Mouse (Mus musculus) midbrain, embryonic 14.5 days (tissue): ENCODE measurements around the gene Ranbp17. TPM values are rescaled to one million over a fixed set of nuclear protein-coding genes. Genes with fewer than 3 reads are reported as not detected.

Source experiments
- ATAC-seq: fragments of 200-750 bp; cut with Nextera tagmentation; 2 replicates; pipeline ENCODE4 v1.8.0; 2017; ENCODE audit warnings: moderate number of reproducible peaks, moderate library complexity; ENCODE audit not compliant: low FRiP score, low TSS enrichment
- DNase-seq: peaks from one replicate; pipeline ENCODE4 v3.0.0-alpha.2; 2015
- H3K27ac ChIP-seq: fragments of 300-500 bp; sonication (generic); replicated peaks from 2 replicates; pipeline ENCODE4 v1.5.1; 2014; ENCODE audit warnings: mild to moderate bottlenecking, low read depth, low read length, moderate library complexity
- H3K27me3 ChIP-seq: fragments of 300-500 bp; sonication (generic); 2 replicates; pipeline ENCODE4 v1.6.1; 2014; ENCODE audit warnings: low read length, control low read depth, mixed read lengths; ENCODE audit not compliant: control insufficient read depth, insufficient read depth
- H3K36me3 ChIP-seq: fragments of 300-500 bp; sonication (generic); 2 replicates; pipeline ENCODE4 v1.6.1; 2014; ENCODE audit warnings: low read length, control low read depth; ENCODE audit not compliant: control insufficient read depth, insufficient read depth
- H3K4me1 ChIP-seq: fragments of 300-500 bp; sonication (generic); 2 replicates; pipeline ENCODE4 v1.6.1; 2014; ENCODE audit warnings: mild to moderate bottlenecking, antibody characterized with exemption, low read length, control low read depth; ENCODE audit not compliant: control insufficient read depth, insufficient read depth
- H3K4me2 ChIP-seq: fragments of 300-500 bp; sonication (generic); 2 replicates; pipeline ENCODE4 v1.6.1; 2014; ENCODE audit warnings: mild to moderate bottlenecking, low read length, moderate library complexity
- H3K4me3 ChIP-seq: fragments of 300-500 bp; sonication (generic); replicated peaks from 2 replicates; pipeline ENCODE4 v1.5.1; 2014; ENCODE audit warnings: low read depth, low read length
- H3K9ac ChIP-seq: fragments of 300-500 bp; sonication (generic); replicated peaks from 2 replicates; pipeline ENCODE4 v1.6.1; 2014; ENCODE audit warnings: mild to moderate bottlenecking, low read length, moderate library complexity
- H3K9me3 ChIP-seq: fragments of 300-500 bp; sonication (generic); 2 replicates; pipeline ENCODE4 v1.6.1; 2016; ENCODE audit warnings: low read length, control low read depth, mixed read lengths; ENCODE audit not compliant: control insufficient read depth
- WGBS: fragments of 180-500 bp; shearing (Covaris S2); extraction: QIAGEN DNeasy Blood & Tissue Kit; methylation state at CpG from one replicate; pipeline ENCODE4 v1.1.7; 2014; 5-methylcytosine and 5-hydroxymethylcytosine counted together
- polyA plus RNA-seq: library from polyadenylated mRNA; unstranded; fragments of >200 nt; fragmentation: Nextera tagmentation; extraction: Ambion mirVana; gene quantifications from 2 replicates; pipeline ENCODE4 v1.2.1, GENCODE M21; 2014

Gene Ranbp17
- polyA plus RNA-seq, 1 experiment from 2014 or later: 10.0 TPM

GRCm38 (mm10) chr11:33274816-33275215 lies 238.7 kb downstream of the Ranbp17 start:
- no peak overlapping the region for H3K27ac ChIP-seq
- H3K9ac ChIP-seq: no peak overlapping the region
- no peak for DNase-seq
- no peak for ATAC-seq
- no peaks in the 10 kb centered on the region for H3K36me3 ChIP-seq
- no peaks in the 10 kb centered on the region for H3K27me3 ChIP-seq
- no peak overlapping the region for H3K4me3 ChIP-seq
- no peaks in the 10 kb centered on the region for H3K4me1 ChIP-seq
- no peak overlapping the region for H3K4me2 ChIP-seq
- WGBS: 92% methylated on average over 3 of the region's 3 CpGs
- H3K9me3 ChIP-seq: no peaks in the 10 kb centered on the region

DNA sequence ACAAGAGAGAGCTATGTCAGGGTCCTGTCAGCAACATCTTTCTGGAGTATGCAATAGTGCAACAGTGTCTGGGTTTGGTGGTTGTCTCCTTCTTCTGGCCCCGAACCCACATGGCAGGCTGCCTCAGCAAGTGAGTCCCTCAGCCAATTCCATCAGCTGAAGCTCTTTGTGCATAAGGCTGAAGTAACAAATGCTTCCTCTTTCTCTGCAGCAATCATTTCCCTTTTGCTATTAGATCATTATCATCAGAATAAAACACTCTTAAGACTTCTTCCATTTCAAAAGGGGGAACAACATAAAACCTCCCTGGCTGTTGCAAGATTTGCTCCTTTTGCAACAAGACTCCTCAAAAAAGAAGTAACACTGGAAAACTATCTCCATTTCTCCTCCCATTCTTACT lies 239.3 kb downstream of the Ranbp17 start:
- Histone ChIP-seq H3K4me2 (no peak overlapping the region), H3K27ac (no peak overlapping the region), H3K27me3 (no peaks in the 10 kb centered on the region), H3K9ac (no peak overlapping the region), H3K4me3 (no peak overlapping the region), H3K9me3 (no peaks in the 10 kb centered on the region), H3K36me3 (no peaks in the 10 kb centered on the region), H3K4me1 (no peaks in the 10 kb centered on the region)
- ATAC-seq (no peak), DNase-seq (no peak)
- 91% methylated on average over 1 of the region's 1 CpGs for WGBS

DNA sequence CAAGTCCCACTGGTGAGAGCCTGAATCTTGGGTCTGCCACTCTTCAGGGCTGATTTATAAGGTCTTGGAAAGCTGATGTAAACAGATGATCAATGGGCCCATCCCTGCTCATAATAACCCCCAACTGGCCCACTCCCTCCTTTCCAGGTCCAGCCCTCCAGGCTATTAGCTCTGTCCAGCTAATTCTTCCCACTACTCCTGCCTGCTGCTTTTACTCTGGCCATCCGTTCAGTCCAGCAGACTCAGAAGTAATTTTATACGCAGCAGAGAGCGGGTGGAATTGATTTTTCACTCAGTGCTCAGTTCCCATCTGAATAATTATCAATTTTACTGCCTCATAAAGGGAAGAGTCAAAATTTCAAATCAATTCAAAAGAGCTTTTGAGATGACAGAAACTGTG lies 273.3 kb downstream of the Ranbp17 start:
- 75% methylated on average over 3 of the region's 3 CpGs for WGBS
- Histone ChIP-seq H3K9ac (no peak overlapping the region), H3K4me3 (no peak overlapping the region), H3K27ac (no peak overlapping the region), H3K4me2 (no peak overlapping the region), H3K9me3 (no peaks in the 10 kb centered on the region), H3K36me3 (no peaks in the 10 kb centered on the region), H3K27me3 (no peaks in the 10 kb centered on the region), H3K4me1 (no peaks in the 10 kb centered on the region)
- no peak for ATAC-seq
- no peak for DNase-seq

DNA sequence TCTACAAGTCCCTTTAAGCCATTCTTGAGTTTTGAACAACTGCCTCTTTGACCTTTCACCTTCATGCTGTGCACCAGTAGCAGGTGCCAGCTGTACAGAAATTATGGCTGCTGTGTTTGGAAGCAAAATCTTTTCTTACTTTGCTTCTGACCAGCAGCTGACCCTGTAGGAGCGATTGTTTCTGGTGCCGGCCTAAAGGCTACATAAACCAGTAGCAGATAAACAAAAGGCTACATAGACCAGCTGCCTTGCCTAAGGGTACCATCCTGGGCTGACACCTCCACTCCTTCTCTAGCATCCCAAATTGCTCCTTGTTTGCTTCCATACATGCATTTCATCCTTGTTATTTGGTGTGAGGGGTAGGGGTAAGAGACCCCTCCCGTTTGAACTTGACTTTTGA lies 279.4 kb downstream of the Ranbp17 start:
- DNase-seq: no peak

DNA sequence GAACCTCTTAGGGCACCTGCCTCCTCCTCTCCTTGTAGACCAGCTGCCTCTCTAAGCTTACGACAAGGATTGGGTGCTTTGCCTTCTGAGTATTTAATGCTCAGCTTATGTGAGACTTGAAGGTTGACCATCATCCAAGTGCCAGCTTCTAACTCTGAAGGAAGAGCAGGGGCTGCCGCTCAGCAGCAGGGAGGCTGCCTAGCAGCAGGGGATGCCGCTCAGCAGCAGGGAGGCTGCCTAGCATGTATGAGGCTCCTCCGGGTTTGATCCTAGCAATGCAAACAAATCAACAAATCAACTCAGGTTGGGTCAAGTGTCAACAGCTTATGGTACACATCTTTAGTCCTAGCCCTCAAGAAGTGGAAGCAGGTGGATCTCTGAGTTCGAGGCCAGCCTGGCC lies 281.5 kb downstream of the Ranbp17 start:
- no peaks in the 10 kb centered on the region for H3K36me3 ChIP-seq
- H3K4me1 ChIP-seq: peaks cover 5% of the 10 kb centered on the region; the same call in 1 of the 2 replicates
- no peak overlapping the region for H3K9ac ChIP-seq
- no peak overlapping the region for H3K4me3 ChIP-seq
- DNase-seq (no peak), ATAC-seq (no peak)
- 73% methylated on average over 5 of the region's 5 CpGs for WGBS
- H3K4me2 ChIP-seq: no peak overlapping the region
- H3K9me3 ChIP-seq: no peaks in the 10 kb centered on the region
- no peak overlapping the region for H3K27ac ChIP-seq
- no peaks in the 10 kb centered on the region for H3K27me3 ChIP-seq

More for the DNA sequence above, 279.4 kb downstream of the Ranbp17 start:
- Histone ChIP-seq H3K9me3 (no peaks in the 10 kb centered on the region), H3K27me3 (no peaks in the 10 kb centered on the region), H3K27ac (no peak overlapping the region), H3K4me2 (no peak overlapping the region), H3K4me1 (peaks cover 5% of the 10 kb centered on the region; the same call in 1 of the 2 replicates), H3K4me3 (no peak overlapping the region), H3K36me3 (no peaks in the 10 kb centered on the region), H3K9ac (no peak overlapping the region)
- ATAC-seq: no peak
- WGBS: 35% methylated on average over 3 of the region's 3 CpGs

- no peak for DNase-seq
Observed at GRCm38 (mm10) chr11:33228186-33228585, 285.4 kb downstream of the Ranbp17 start.

DNA sequence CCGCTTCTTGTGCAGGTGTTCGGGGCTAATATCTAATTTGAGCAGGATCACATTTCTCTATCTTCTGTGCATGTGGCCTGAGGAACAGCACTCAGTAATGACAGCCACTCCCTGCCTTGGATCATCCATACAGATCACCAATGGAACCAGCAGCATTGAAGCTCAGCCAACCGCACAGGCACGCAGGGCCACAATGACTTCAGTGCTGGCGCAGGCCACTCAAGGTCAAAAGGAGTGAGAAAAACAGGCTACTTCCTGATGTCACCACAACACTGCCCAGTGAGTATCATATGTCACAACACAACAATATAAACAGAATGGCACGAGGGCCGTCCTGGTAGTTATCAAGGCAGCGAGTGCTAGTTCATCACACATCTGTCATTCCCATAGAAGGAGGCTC lies 287.0 kb downstream of the Ranbp17 start:
- H3K4me2 ChIP-seq: no peak overlapping the region
- no peak overlapping the region for H3K9ac ChIP-seq
- no peak overlapping the region for H3K27ac ChIP-seq
- no peaks in the 10 kb centered on the region for H3K9me3 ChIP-seq
- no peak overlapping the region for H3K4me3 ChIP-seq
- no peaks in the 10 kb centered on the region for H3K27me3 ChIP-seq
- no peaks in the 10 kb centered on the region for H3K4me1 ChIP-seq
- no peak for DNase-seq
- no peaks in the 10 kb centered on the region for H3K36me3 ChIP-seq
- 81% methylated on average over 8 of the region's 8 CpGs for WGBS
- ATAC-seq: no peak

More at GRCm38 (mm10) chr11:33228186-33228585, 285.4 kb downstream of the Ranbp17 start:
- Histone ChIP-seq H3K36me3 (no peaks in the 10 kb centered on the region), H3K9ac (no peak overlapping the region), H3K4me1 (no peaks in the 10 kb centered on the region), H3K27me3 (no peaks in the 10 kb centered on the region), H3K4me2 (no peak overlapping the region), H3K9me3 (no peaks in the 10 kb centered on the region), H3K27ac (no peak overlapping the region), H3K4me3 (no peak overlapping the region)
- ATAC-seq: no peak
- 94% methylated on average over 2 of the region's 2 CpGs for WGBS

DNA sequence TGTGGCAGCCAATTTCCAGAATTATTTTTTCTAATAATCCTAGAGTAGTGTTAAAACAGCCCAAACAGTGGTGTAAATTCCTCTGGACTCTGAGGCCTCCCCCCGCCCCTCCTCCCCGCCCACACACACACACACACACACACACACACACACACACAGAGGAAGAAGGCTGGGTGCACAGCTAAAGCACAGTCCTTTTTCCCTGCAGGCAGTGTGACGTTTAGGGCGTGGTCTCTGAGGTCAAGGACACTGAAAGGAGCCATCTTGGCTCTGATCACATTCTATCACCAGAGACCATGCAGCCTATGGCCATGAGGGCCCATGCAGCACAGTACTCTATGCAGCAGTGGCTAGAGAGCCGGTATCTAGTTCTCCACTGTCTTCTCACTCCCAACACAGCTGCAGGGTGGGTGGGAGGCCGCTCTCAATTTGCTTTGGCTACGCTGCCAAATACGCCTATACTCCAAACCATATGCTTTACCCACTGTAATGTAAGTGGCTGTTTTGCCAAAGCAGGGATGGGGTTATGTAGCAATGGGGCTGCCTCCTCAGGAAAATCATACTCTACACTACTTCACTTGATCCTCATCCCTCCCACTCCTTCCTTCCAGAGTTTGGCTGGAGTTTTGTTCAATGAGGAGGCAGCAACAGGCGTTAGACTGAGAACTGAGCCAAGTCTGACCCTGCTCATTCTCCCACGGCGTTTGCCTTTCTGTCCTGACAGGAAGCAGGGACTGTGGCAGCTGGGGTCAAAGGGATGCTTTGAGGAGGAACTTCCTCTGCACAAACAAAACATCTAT lies 291.8 kb downstream of the Ranbp17 start:
- H3K4me3 ChIP-seq: no peak overlapping the region
- no peaks in the 10 kb centered on the region for H3K36me3 ChIP-seq
- no peaks in the 10 kb centered on the region for H3K4me1 ChIP-seq
- no peak overlapping the region for H3K27ac ChIP-seq
- H3K9me3 ChIP-seq: no peaks in the 10 kb centered on the region
- H3K27me3 ChIP-seq: no peaks in the 10 kb centered on the region
- 74% methylated on average over 11 of the region's 11 CpGs for WGBS
- no peak overlapping the region for H3K4me2 ChIP-seq
- ATAC-seq (no peak), DNase-seq (no peak)
- no peak overlapping the region for H3K9ac ChIP-seq

- Histone ChIP-seq H3K4me3 (no peak overlapping the region), H3K4me1 (no peaks in the 10 kb centered on the region), H3K4me2 (no peak overlapping the region), H3K27ac (no peak overlapping the region), H3K9ac (no peak overlapping the region), H3K9me3 (no peaks in the 10 kb centered on the region), H3K36me3 (no peaks in the 10 kb centered on the region), H3K27me3 (no peaks in the 10 kb centered on the region)
- 56% methylated on average over 7 of the region's 7 CpGs for WGBS
- DNase-seq: no peak
- no peak for ATAC-seq
Observed at GRCm38 (mm10) chr11:33220763-33221162, 292.8 kb downstream of the Ranbp17 start.
